Mouse (Mus musculus) heart, postnatal 14 days (tissue): ENCODE results near the gene Hgfac. TPM values are rescaled to one million over a fixed set of nuclear protein-coding genes. Genes with fewer than 3 reads are reported as not detected.

Source experiments
- DNase-seq, 2 experiments: peaks; one replicate each; pipeline ENCODE4 v3.0.0; 2021 to 2022
- intact Hi-C: fragments of 180-260 bp; cut with DNase I; formaldehyde crosslinking; loops from one replicate; pipeline ENCODE4 v1.15.1; 2025
- microRNA-seq, 2 experiments: library from miRNA; unstranded; fragments of <30 nt; microRNA quantifications; one replicate each; pipeline ENCODE4 v1.2.0; 2021 to 2022
- total RNA-seq, 2 experiments: library from RNA; stranded (reverse); gene quantifications; 2 replicates each; pipeline ENCODE4 v1.2.3; 2021

Hgfac gene
- total RNA-seq, 2 experiments from 2014 or later, result 0.98 to 1.1 TPM

GRCm38 (mm10) chr5:35088785-35089613 is 47.7 kb downstream of the Hgfac start:
- intact Hi-C loops, result loop anchor here (5.0 kb wide), 1 partner anchor 37 kb away; no protein-coding TSS in a partner anchor

GRCm38 (mm10) chr5:35089614-35089963 is 48.3 kb downstream of the Hgfac start:
- DNase-seq, result no peak
- intact Hi-C loops, result loop anchor here (5.0 kb wide), 1 partner anchor 37 kb away; no protein-coding TSS in a partner anchor

More at GRCm38 (mm10) chr5:35088785-35089613, 47.7 kb downstream of the Hgfac start:
- peak; percentile 60 to 76 for DNase-seq

GRCm38 (mm10) chr5:35091636-35092035 is 50.3 kb downstream of the Hgfac start:
- intact Hi-C loops, result no loop called here
- DNase-seq, result no peak

Small RNAs within 50 kb of the gene (microRNA-seq; reads per million reads assigned to microRNA genes)
- gene Mir3097, result 9.1 to 11.7 reads per million in 2 experiments

Other genes with a start within 250 kb of the Hgfac start
- under 1 TPM; 0.34 to 0.65 TPM for gene Msantd1, start 133.5 kb upstream of the Hgfac start, total RNA-seq
- 10 to 100 TPM; 24.3 to 30.4 TPM for gene Rgs12, start 92.1 kb upstream of the Hgfac start, total RNA-seq
- gene Dok7, start 15.3 kb downstream of the Hgfac start, total RNA-seq, result 10 to 100 TPM; 36.3 to 38.1 TPM
- gene Lrpap1, start 64.3 kb downstream of the Hgfac start, total RNA-seq, result 10 to 100 TPM; 41.8 to 51.1 TPM
- under 1 TPM; 0.27 to 0.36 TPM for gene Adra2c, start 236.8 kb downstream of the Hgfac start, total RNA-seq